Mouse (Mus musculus) G1E-ER4 (cell line): ENCODE data around the gene Rnf128. TPM values are rescaled to one million over a fixed set of nuclear protein-coding genes. Genes with fewer than 3 reads are reported as not detected.

Source experiments
- GATA1 ChIP-seq: IDR thresholded peaks from one replicate; pipeline ENCODE4 v1.8.0; 2012; ENCODE audit warnings: low read length, inconsistent platforms
- polyA plus RNA-seq: library from polyadenylated mRNA; stranded (reverse); fragments of >175 nt; gene quantifications from 2 replicates; pipeline ENCODE4 v1.2.3, GENCODE M21; 2012

Rnf128 gene
- 13.8 and 17.6 TPM in 2 replicates for polyA plus RNA-seq

DNA sequence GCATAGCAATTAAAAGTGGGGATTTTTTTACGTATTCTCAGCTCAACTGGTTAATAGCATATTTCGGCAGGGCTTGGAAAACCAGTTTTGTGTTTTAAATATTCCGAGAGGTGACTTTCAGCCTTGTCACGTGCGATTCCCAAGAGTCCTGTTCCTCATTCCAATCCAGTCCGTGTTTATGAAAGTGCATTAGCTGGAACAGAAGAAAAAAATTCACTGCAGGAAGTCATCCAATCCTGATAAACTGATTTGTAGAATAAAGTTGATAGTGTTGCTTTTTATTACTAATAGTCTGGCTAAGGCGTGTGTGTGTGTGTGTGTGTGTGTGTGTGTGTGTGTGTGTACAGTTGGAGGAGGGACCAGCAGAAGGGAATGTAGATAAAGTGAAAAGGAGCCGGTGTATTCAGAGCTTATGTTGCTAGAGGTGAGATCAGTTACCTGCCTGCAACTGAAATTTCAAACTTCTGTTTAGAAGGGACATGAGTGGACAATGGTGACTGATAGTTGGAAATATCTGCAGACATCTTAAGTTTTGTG is at the start of gene Rnf128:
Rnf128 (plus strand) TSS at position 392 of the 537 bp plus-strand sequence.
- no peak for TF ChIP-seq GATA1

- TF ChIP-seq GATA1, result no peak
Observed at GRCm38 (mm10) chrX:139516156-139516555, 47.0 kb upstream of the Rnf128 start.

- TF ChIP-seq GATA1, result no peak
Observed at GRCm38 (mm10) chrX:139519251-139519650, 43.9 kb upstream of the Rnf128 start.

DNA sequence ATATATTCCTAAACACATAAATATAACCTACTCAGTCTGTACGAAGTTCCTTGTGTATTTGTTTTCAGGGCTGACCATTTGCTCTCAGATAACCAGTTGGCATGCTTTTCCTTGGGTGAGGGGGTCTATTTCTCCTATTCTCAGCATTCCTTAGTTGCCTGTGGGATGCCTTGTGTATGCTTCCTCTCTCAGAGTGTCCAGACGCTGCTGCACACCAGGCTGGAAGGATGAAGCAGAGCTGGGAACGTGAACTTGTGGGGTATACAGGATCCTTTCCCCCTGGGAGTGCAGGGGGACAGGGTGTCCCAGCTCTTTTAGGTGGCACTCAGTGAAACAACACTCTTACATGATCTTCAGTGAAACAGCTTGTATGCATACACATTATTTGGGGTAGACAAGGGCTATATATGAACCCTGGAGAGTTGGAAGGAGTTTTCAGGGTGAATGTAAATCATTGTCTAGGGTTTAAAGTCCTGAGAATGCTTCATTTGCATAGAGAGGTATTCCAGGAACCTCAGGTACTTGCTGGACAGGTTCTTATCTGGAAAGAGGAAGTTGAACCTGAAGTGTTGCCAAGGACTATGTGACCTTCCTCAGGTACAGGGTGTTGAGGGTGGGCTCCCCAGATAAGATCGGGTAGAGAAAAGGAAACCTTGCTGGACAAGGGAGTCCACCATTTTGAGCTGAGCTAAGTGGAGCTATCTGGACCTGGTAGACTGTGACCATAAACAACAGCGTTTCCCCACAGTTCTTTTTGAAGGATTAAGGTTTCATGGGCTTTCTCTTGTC is 38.6 kb upstream of the Rnf128 start:
- TF ChIP-seq GATA1, result no peak

DNA sequence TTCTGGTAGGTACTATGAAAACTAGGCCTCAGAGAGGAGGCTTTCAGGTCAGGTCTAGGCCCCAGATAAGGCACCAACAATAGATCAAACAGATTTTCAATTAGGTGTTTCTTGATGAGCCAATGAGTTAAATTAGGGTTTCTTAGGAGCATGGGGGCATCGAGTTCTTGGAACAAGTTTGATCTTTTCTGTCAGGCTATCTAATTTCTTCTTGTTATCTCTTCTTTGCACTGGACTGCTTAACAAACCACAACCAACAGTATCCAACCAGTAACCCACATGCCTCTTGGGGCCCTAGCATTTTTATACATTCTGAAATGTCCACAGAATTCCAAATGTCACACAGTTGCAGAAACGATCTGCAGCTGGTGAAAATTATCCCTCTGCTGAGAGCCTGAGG is 37.4 kb upstream of the Rnf128 start:
- TF ChIP-seq GATA1, result no peak

GRCm38 (mm10) chrX:139526984-139527383 is 36.1 kb upstream of the Rnf128 start:
- peak; percentile 15 for TF ChIP-seq GATA1

DNA sequence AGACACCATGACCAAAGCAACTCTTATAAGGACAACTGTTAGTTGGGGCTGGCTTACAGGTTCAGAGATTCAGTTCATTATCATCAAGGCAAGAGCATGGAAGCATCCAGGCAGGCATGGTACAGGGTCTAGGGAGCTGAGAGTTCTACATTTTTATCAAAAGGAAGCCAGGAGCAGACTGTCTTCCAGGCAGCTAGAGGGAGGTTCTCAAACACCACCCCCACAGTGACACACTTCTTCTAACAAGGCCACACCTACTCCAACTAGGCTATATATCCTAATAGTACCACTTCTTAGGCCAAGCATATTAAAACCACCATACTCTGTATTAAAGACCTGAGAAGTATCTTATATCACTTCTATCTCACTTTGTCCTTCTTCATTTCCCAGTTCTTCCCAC is 33.4 kb upstream of the Rnf128 start:
- TF ChIP-seq GATA1, result no peak

DNA sequence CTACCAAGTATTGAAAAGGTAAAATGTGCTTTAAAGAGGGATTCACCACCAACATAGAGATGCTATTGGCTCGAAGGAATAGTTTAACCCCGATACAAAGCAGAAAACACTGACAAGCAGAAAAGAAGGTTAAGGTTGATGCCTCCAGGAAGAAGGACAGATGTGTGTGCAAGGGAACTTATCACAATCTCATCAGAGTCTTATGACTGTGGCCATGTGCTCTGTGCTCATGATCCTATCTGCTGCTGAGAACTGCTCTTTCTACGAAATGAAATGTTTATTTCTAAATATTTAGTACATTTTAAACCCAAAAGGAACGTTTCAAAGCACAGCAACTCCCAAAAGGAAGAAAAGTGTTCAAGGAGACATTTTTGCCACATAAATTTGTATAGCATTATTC is 30.8 kb upstream of the Rnf128 start:
- TF ChIP-seq GATA1, result no peak

DNA sequence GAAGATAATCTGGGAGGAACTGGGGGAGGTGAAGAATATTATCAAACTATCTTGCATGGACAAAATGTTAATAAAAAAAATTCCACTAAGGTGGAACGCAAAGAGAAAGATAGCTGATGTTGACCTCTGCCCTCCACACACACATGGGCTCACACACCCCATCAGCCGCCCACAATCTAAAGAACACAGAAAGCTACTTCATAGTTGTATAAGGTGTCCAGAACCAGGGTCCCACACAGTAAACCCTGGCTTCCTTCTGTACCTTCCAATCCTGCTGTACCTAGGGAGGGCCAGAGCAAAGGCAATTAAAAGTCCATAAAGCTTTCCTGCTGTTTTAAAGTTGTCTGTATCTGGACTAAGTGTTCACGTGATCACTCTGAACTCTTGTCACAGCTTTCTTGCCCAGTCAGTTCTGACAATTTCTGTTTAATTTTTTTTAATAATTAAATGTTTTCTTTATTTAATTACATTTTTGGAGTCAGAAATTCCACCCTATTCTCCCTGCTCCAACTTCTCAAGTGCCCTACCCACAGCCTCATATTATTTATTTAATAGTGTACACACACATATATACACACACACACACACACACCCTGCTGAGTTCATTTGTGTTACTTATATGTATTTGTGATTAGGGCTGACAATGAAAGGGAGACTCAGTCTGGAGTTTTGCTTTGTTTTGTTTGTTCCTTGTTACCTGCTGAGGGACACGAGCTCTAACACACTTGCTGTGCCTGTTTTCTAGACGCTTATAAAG is 25.3 kb upstream of the Rnf128 start:
- TF ChIP-seq GATA1, result no peak

DNA sequence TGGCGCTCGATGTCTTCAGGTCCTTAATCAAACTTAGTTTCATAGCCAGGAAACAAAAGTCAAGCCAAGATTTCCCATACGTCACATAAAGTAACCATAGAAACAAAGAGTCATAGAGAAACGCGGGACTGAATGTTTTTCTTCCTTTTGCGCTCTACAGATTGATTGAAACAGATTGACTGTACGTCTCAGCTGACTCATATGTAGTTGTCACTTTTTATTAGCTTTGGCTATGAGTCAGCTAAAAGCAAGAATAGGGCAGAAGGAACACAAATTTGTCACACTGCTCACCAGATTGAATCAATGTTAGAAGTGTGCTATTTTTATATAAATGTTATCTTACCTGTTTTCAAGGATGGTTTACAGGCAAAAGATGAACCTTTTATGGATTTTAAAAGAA is 19.4 kb upstream of the Rnf128 start:
- TF ChIP-seq GATA1, result no peak

DNA sequence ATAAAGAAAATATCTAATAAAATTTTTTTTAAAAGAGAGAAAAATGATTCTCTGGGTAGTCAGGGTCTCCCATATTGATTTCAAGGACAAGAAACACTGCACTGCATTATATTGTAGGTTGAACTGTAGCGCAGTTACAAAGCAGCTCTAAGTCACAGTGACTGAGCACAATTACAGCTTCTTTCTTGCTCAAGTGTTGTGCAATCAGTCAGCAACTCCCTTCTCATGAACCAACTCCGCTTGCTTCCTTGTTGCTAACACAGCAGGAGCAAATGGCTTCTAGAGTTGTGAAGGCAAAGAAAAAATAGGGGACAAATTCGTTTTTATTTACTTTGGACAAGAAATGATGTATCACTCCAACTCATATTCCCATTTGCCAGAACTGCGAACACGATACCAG is 12.7 kb upstream of the Rnf128 start:
- no peak for TF ChIP-seq GATA1

DNA sequence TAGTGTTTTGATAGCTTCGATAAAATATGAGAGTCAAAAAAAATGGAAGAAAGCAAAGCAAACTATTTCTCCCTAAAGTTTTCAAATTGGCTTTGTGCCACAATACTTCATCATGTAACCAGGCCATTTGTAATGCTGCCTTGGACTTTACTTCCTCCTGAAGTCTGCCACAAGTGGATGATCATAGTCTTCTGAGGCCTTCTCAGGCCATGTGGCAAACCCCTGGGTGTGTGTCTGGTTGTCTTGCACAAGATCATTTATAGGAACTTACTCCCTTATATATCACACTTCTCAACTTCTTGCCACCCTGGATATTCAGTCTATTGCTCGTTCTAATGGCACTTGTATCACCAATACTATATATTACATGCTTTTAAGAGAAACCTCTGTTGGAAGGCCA is 11.0 kb upstream of the Rnf128 start:
- no peak for TF ChIP-seq GATA1

- TF ChIP-seq GATA1, result no peak
Observed at GRCm38 (mm10) chrX:139562255-139562924, 726 bp upstream of the Rnf128 start.

DNA sequence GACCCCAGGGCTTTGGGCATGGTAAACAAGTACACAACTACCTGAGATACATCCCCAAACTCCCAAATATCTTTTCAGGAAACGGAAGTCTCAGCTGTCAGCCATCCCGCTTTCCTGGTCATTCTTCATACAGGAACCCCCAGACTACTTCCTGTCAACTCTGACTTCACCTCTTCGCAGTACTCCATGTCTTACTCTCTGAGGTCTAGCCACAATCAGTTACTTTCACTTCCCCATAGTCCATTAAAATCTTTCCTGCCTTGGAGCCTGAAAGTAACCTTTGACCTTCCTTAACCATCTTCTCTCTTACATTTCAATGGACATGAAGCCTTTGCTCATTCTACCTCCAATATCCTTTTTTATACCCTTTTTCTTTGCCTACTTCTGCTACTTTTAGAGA is 6.9 kb downstream of the Rnf128 start:
- TF ChIP-seq GATA1, result no peak

GRCm38 (mm10) chrX:139578649-139579278 is 15.6 kb downstream of the Rnf128 start:
- no peak for TF ChIP-seq GATA1
